Mouse (Mus musculus) neural tube, embryonic 10.5 days (tissue): Measurements from ENCODE around the gene Lipa.

Experiments used
- DNase-seq: peaks from one replicate; pipeline ENCODE4 v3.0.0-alpha.2; 2017; ENCODE audit warnings: low spot score; ENCODE audit errors: extremely low spot score

Gene Lipa

DNA sequence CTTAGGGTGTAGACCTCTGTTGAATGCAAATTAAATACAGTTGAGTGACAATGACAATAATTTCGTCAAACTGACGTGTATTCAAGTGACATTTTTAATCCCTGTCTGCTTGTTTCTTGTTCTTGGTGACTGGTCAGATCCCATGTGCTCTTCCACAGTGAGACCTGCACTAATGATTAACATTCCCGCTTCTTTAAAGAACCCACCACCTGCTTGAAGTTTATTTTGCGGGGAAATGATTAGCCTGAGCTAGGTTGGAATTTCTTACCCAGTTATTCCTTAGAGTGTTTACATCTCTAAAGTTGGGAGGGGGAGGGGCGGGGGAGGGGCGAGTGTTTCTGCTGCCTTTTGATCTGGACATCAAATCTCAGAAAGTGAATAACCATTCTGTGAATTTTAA, 59.1 kb downstream of the Lipa start:
- DNase-seq: no peak

DNA sequence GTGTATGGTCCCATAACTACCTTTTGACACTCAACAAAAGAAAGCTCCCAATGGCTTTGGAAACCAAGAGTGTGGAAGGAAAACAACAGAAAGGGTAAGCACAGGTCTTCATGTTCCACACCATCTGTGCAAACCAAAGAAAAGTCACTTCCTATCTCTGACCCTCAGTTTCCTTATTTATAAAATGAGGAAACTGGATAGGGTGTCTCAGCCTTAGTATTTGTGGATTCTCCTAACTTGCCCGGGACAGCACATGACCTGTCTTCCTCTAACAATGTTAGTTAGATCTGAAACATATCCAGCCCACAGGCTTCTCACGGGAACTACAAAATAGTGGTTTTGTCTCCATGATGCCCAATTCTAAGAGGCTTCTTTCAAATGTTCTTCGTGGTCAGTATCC, 62.8 kb downstream of the Lipa start:
- no peak for DNase-seq

DNA sequence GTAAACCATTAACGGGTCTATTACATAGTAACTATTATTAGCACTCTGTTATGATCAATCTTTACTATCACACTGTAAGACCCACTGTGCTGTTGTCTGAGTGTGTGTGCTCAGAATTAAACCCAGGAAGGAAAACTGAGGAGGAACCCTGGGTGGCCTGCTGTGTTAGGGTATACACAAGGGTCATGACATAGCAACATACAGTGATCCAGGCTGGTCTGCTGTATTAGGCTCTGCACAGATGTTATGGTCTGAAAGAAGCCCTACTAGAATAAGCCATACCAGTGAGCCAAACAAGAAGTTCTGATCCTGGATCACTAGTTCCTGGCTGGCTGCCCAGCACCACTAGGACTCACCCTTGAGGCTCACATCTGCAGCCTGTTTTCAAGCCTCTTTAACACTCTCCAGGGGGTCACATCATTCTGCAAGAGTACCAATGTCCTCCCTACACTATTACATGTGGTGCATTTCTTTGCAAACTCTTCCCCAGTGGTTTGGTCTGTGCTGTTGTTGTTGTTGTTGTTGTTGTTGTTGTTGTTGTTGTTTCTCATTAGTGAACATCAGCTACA, 65.7 kb downstream of the Lipa start:
- DNase-seq: no peak

DNA sequence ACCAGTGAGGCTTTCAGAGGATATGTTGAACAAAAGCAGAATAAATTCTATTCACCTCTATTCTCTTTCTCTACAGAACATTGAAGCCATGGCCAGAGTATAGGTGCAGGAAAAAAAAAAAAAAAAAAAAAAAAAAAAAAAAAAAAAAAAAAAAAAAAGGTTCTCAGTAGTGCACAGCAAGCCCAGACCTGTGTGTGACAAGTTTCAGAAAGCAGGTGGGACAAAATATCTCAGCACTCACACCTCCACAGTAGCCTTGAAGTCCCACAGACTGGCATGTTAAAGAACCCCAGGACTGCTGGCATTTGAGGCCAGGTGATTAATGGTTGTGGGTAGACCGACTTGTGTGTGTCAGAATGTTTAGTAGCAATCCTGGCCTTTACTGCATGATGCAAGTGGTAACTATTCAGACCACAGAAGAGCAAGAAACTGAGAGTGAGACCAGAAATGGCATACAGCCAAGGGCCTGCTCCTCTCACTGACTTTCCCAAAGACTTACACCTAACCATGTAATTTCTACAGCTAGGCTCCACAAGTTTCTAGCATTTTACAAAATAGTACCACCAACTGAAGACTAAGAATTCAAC, 76.4 kb downstream of the Lipa start:
- no peak for DNase-seq

DNA sequence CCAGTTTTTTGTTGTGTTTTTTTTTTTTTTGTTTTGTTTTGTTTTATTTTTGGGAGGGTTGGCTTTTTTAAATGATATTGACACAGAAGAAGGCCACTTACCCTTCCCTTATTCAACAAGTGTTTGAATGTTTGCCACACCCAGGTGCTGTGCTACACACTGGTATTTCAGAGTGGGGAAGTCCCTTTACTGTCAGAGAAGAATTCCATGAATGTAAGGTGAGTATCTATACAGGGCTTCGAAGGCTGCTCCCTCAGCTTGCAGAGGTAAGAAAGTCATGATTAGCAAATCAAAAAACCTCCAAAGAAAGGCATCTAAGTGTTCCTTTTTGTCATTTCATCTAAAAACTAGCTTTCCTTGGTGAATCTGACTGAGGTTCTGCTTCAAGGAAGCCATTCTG, 78.4 kb downstream of the Lipa start:
- DNase-seq: no peak

DNA sequence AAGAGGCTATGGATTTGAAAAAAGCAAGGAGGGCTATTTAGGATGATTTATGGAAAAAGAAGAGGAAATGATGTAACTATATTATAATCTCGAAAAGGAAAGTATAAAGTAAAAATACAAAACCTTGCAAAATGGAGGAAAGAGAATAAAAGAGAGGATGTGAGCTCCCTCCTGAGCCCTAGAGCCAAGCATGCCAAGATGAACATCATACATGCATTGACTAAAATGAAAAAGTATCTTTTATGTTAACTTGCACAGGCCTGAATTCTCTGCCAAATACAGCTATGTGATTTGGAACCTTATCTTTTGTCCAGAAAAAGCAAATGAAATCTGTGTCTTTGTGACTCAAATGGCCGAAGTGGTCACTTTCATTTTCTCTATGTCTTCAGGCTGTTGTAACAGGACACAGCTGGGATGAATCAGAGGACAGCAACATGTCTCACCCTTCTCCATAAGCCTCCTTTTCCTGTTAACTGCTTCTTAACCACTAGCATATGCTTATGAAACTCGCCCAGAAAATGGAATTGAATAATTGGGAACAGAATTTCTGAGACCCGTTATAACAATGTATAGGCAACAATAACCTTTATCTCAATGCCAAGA, 81.8 kb downstream of the Lipa start:
- no peak for DNase-seq

DNA sequence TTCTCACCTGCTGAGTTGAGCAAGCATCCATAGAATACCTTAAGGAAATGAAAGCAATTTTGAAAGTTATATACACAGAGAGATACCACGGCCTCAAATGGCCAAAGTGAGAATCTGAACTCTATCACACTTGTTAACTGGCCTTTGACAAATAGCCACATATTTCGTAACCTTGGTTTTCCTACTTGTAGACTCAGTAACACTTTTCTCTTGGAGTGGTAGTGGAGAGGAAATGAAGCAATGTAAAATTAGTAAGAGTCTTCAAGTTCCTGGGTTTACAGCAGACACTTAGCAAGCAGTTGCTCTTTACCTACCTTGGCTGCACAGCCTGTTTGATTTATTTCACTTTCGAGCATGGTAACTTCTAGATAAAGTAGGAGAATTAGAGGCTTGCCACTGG, 82.5 kb downstream of the Lipa start:
- no peak for DNase-seq
